Mouse (Mus musculus): ENCODE measurements around the gene Olfr1215. TPM values are rescaled to one million over a fixed set of nuclear protein-coding genes. Genes with fewer than 3 reads are reported as not detected.

The Olfr1215 gene
- total and polyA plus RNA-seq, 3 experiments: not detected

GRCm38 (mm10) chr2:88980181-88980580 is 26.6 kb downstream of the Olfr1215 start, which contains the start of gene Gm13762:
TSS of gene Gm13762 (minus strand) at chr2:88980281.
- no peak within 1 kb of the TSS for H3K4me3 ChIP-seq (ENCODE audit: control insufficient read depth in 1 of 2, insufficient read depth in 1 of 2, low read depth in 2 of 2, low read length in 2 of 2)
- no peaks in the 10 kb centered on the region for H3K9me3 ChIP-seq (replicated peaks; ENCODE audit: insufficient read depth, low read length)
- no peak within 1 kb of the TSS for H3K9ac ChIP-seq (ENCODE audit: control insufficient read depth, low read depth, low read length, poor library complexity, severe bottlenecking)
- TF ChIP-seq TBP (IDR thresholded peaks at IDR 0.05; ENCODE audit: low read depth, low read length) (no peak), MAZ (IDR thresholded peaks at IDR 0.05; ENCODE audit: low read depth, low read length) (no peak), GATA1 (IDR thresholded peaks at IDR 0.05; ENCODE audit: low read depth, low read length) (no peak), NRF1 (IDR thresholded peaks at IDR 0.05; ENCODE audit: insufficient read depth, low read depth, low read length, poor library complexity, severe bottlenecking) (no peak), MEF2A (IDR thresholded peaks at IDR 0.05; ENCODE audit: extremely low read depth, insufficient replicate concordance, low read depth, low read length, poor library complexity, severe bottlenecking) (no peak), NELFE (IDR thresholded peaks at IDR 0.05; ENCODE audit: low read depth, low read length) (no peak), ETS1 (IDR thresholded peaks at IDR 0.05; ENCODE audit: low read depth, low read length) (no peak), TAL1 (IDR thresholded peaks at IDR 0.05; ENCODE audit: low read length) (no peak), CHD1 (IDR thresholded peaks at IDR 0.05; ENCODE audit: low read depth, low read length) (no peak), SMC3 (IDR thresholded peaks at IDR 0.05; ENCODE audit: low read depth, low read length) (no peak), MAX (IDR thresholded peaks at IDR 0.05; ENCODE audit: low read length) (no peak), POLR2AphosphoS2 (IDR thresholded peaks at IDR 0.05; ENCODE audit: low read length) (no peak), MYB (IDR thresholded peaks at IDR 0.05; ENCODE audit: low read depth, low read length) (no peak), USF2 (IDR thresholded peaks at IDR 0.05; ENCODE audit: borderline replicate concordance in 1 of 2, insufficient read depth in 1 of 2, low read depth in 1 of 2, low read length in 2 of 2) (no peak), CHD2 (IDR thresholded peaks at IDR 0.05; ENCODE audit: low read length) (no peak)
- H3K36me3 ChIP-seq (ENCODE audit: control insufficient read depth in 1 of 2, insufficient read depth in 2 of 2, low read length in 2 of 2): no peaks in the 10 kb centered on the region
- H3K27me3 ChIP-seq (ENCODE audit: control insufficient read depth in 1 of 2, insufficient read depth in 2 of 2, low read length in 2 of 2): no peaks in the 10 kb centered on the region
- no peak within 1 kb of the TSS for H3K27ac ChIP-seq (ENCODE audit: control insufficient read depth, low read depth, low read length)
- DNase-seq (ENCODE audit: low read depth, low spot score): no peak
- H3K79me2 ChIP-seq (ENCODE audit: control insufficient read depth, insufficient read depth, low read length, poor library complexity): no peaks in the 10 kb centered on the region
- no peaks in the 10 kb centered on the region for H3K4me1 ChIP-seq (ENCODE audit: control insufficient read depth in 1 of 2, insufficient read depth in 2 of 2, low read length in 2 of 2)

- Histone ChIP-seq H3K9ac (ENCODE audit: control insufficient read depth, low read depth, low read length, poor library complexity, severe bottlenecking) (no peak within 1 kb of the TSS), H3K36me3 (ENCODE audit: control insufficient read depth in 1 of 2, insufficient read depth in 2 of 2, low read length in 2 of 2) (no peaks in the 10 kb centered on the region), H3K4me3 (ENCODE audit: control insufficient read depth in 1 of 2, insufficient read depth in 1 of 2, low read depth in 2 of 2, low read length in 2 of 2) (no peak within 1 kb of the TSS), H3K27me3 (ENCODE audit: control insufficient read depth in 1 of 2, insufficient read depth in 2 of 2, low read length in 2 of 2) (no peaks in the 10 kb centered on the region), H3K4me1 (ENCODE audit: control insufficient read depth in 1 of 2, insufficient read depth in 2 of 2, low read length in 2 of 2) (no peaks in the 10 kb centered on the region), H3K9me3 (replicated peaks; ENCODE audit: insufficient read depth, low read length) (no peaks in the 10 kb centered on the region), H3K27ac (ENCODE audit: control insufficient read depth, low read depth, low read length) (no peak within 1 kb of the TSS), H3K79me2 (ENCODE audit: control insufficient read depth, insufficient read depth, low read length, poor library complexity) (no peaks in the 10 kb centered on the region)
- DNase-seq (ENCODE audit: low read depth, low spot score): no peak
- TF ChIP-seq MXI1 (IDR thresholded peaks at IDR 0.05; ENCODE audit: low read depth, low read length) (no peak), ETS1 (IDR thresholded peaks at IDR 0.05; ENCODE audit: low read depth, low read length) (no peak), HCFC1 (IDR thresholded peaks at IDR 0.05; ENCODE audit: low read depth, low read length) (no peak), MYB (IDR thresholded peaks at IDR 0.05; ENCODE audit: low read depth, low read length) (no peak), MAFK (IDR thresholded peaks at IDR 0.05; ENCODE audit: borderline replicate concordance, low read depth, low read length) (no peak), ZNF384 (IDR thresholded peaks at IDR 0.05; ENCODE audit: low read depth, low read length) (no peak), NRF1 (IDR thresholded peaks at IDR 0.05; ENCODE audit: insufficient read depth, low read depth, low read length, poor library complexity, severe bottlenecking) (no peak)
Measured at GRCm38 (mm10) chr2:88953669-88954068, 53.1 kb downstream of the Olfr1215 start, which contains the start of gene Olfr1212. TSS of gene Olfr1212 (plus strand) at chr2:88953969.

Other genes with a start within 250 kb of the Olfr1215 start
- not detected in 2 replicates for gene Olfr1199, start 246.5 kb downstream of the Olfr1215 start, total RNA-seq (2012; rRNA removed)
- not detected for gene Olfr1199, start 246.5 kb downstream of the Olfr1215 start, polyA plus RNA-seq (2012; ENCODE audit: insufficient read depth in 1 of 2, insufficient read length in 2 of 2, low read depth in 1 of 2, low replicate concordance in 2 of 2, missing spikeins in 1 of 2)
- not detected in 2 replicates for gene Olfr1200, start 236.5 kb downstream of the Olfr1215 start, total RNA-seq (2012; rRNA removed)
- gene Olfr1200, start 236.5 kb downstream of the Olfr1215 start, polyA plus RNA-seq (2012; ENCODE audit: insufficient read depth in 1 of 2, insufficient read length in 2 of 2, low read depth in 1 of 2, low replicate concordance in 2 of 2, missing spikeins in 1 of 2): not detected
- gene Olfr1201, start 213.9 kb downstream of the Olfr1215 start, total RNA-seq (2012; rRNA removed): not detected in 2 replicates
- not detected for gene Olfr1201, start 213.9 kb downstream of the Olfr1215 start, polyA plus RNA-seq (2012; ENCODE audit: insufficient read depth in 1 of 2, insufficient read length in 2 of 2, low read depth in 1 of 2, low replicate concordance in 2 of 2, missing spikeins in 1 of 2)
- gene Olfr1202, start 192.5 kb downstream of the Olfr1215 start, total RNA-seq (2012; rRNA removed): not detected in 2 replicates
- gene Olfr1202, start 192.5 kb downstream of the Olfr1215 start, polyA plus RNA-seq (2012; ENCODE audit: insufficient read depth in 1 of 2, insufficient read length in 2 of 2, low read depth in 1 of 2, low replicate concordance in 2 of 2, missing spikeins in 1 of 2): not detected
- gene Olfr1205, start 177.2 kb downstream of the Olfr1215 start, total RNA-seq (2012; rRNA removed): not detected in 2 replicates
- not detected for gene Olfr1205, start 177.2 kb downstream of the Olfr1215 start, polyA plus RNA-seq (2012; ENCODE audit: insufficient read depth in 1 of 2, insufficient read length in 2 of 2, low read depth in 1 of 2, low replicate concordance in 2 of 2, missing spikeins in 1 of 2)
- gene Olfr1204, start 157.7 kb downstream of the Olfr1215 start, total RNA-seq (2012; rRNA removed): not detected in 2 replicates
- gene Olfr1204, start 157.7 kb downstream of the Olfr1215 start, polyA plus RNA-seq (2012; ENCODE audit: insufficient read depth in 1 of 2, insufficient read length in 2 of 2, low read depth in 1 of 2, low replicate concordance in 2 of 2, missing spikeins in 1 of 2): not detected
- not detected in 2 replicates for gene Olfr1206, start 143.7 kb downstream of the Olfr1215 start, total RNA-seq (2012; rRNA removed)
- gene Olfr1206, start 143.7 kb downstream of the Olfr1215 start, polyA plus RNA-seq (2012; ENCODE audit: insufficient read depth in 1 of 2, insufficient read length in 2 of 2, low read depth in 1 of 2, low replicate concordance in 2 of 2, missing spikeins in 1 of 2): not detected
- gene Olfr1208, start 104.7 kb downstream of the Olfr1215 start, total RNA-seq (2012; rRNA removed): not detected in 2 replicates
- gene Olfr1208, start 104.7 kb downstream of the Olfr1215 start, polyA plus RNA-seq (2012; ENCODE audit: insufficient read depth in 1 of 2, insufficient read length in 2 of 2, low read depth in 1 of 2, low replicate concordance in 2 of 2, missing spikeins in 1 of 2): not detected
- gene Olfr1209, start 91.8 kb downstream of the Olfr1215 start, total RNA-seq (2012; rRNA removed): not detected in 2 replicates
- gene Olfr1209, start 91.8 kb downstream of the Olfr1215 start, polyA plus RNA-seq (2012; ENCODE audit: insufficient read depth in 1 of 2, insufficient read length in 2 of 2, low read depth in 1 of 2, low replicate concordance in 2 of 2, missing spikeins in 1 of 2): not detected
- not detected in 2 replicates for gene Olfr1211, start 68.9 kb downstream of the Olfr1215 start, total RNA-seq (2012; rRNA removed)
- not detected for gene Olfr1211, start 68.9 kb downstream of the Olfr1215 start, polyA plus RNA-seq (2012; ENCODE audit: insufficient read depth in 1 of 2, insufficient read length in 2 of 2, low read depth in 1 of 2, low replicate concordance in 2 of 2, missing spikeins in 1 of 2)
- not detected in 2 replicates for gene Olfr1212, start 53.0 kb downstream of the Olfr1215 start, total RNA-seq (2012; rRNA removed)
- gene Olfr1212, start 53.0 kb downstream of the Olfr1215 start, polyA plus RNA-seq (2012; ENCODE audit: insufficient read depth in 1 of 2, insufficient read length in 2 of 2, low read depth in 1 of 2, low replicate concordance in 2 of 2, missing spikeins in 1 of 2): not detected
- gene Gm13762, start 26.7 kb downstream of the Olfr1215 start, total RNA-seq (2012; rRNA removed): not detected in 2 replicates
- not detected for gene Gm13762, start 26.7 kb downstream of the Olfr1215 start, polyA plus RNA-seq (2012; ENCODE audit: insufficient read depth in 1 of 2, insufficient read length in 2 of 2, low read depth in 1 of 2, low replicate concordance in 2 of 2, missing spikeins in 1 of 2)
- not detected in 2 replicates for gene Olfr1214, start 14.3 kb downstream of the Olfr1215 start, total RNA-seq (2012; rRNA removed)
- gene Olfr1214, start 14.3 kb downstream of the Olfr1215 start, polyA plus RNA-seq (2012; ENCODE audit: insufficient read depth in 1 of 2, insufficient read length in 2 of 2, low read depth in 1 of 2, low replicate concordance in 2 of 2, missing spikeins in 1 of 2): not detected
- not detected in 2 replicates for gene Olfr1216, start 11.4 kb upstream of the Olfr1215 start, total RNA-seq (2012; rRNA removed)
- gene Olfr1216, start 11.4 kb upstream of the Olfr1215 start, polyA plus RNA-seq (2012; ENCODE audit: insufficient read depth in 1 of 2, insufficient read length in 2 of 2, low read depth in 1 of 2, low replicate concordance in 2 of 2, missing spikeins in 1 of 2): not detected
- not detected in 2 replicates for gene Olfr1217, start 25.1 kb upstream of the Olfr1215 start, total RNA-seq (2012; rRNA removed)
- gene Olfr1217, start 25.1 kb upstream of the Olfr1215 start, polyA plus RNA-seq (2012; ENCODE audit: insufficient read depth in 1 of 2, insufficient read length in 2 of 2, low read depth in 1 of 2, low replicate concordance in 2 of 2, missing spikeins in 1 of 2): under 1 TPM in 1 of 2 experiments, not detected in 1; 0.03 TPM
- not detected in 2 replicates for gene Olfr1218, start 54.2 kb upstream of the Olfr1215 start, total RNA-seq (2012; rRNA removed)
- gene Olfr1218, start 54.2 kb upstream of the Olfr1215 start, polyA plus RNA-seq (2012; ENCODE audit: insufficient read depth in 1 of 2, insufficient read length in 2 of 2, low read depth in 1 of 2, low replicate concordance in 2 of 2, missing spikeins in 1 of 2): not detected
- not detected in 2 replicates for gene Olfr1219, start 76.5 kb upstream of the Olfr1215 start, total RNA-seq (2012; rRNA removed)
- not detected for gene Olfr1219, start 76.5 kb upstream of the Olfr1215 start, polyA plus RNA-seq (2012; ENCODE audit: insufficient read depth in 1 of 2, insufficient read length in 2 of 2, low read depth in 1 of 2, low replicate concordance in 2 of 2, missing spikeins in 1 of 2)
- not detected in 2 replicates for gene Olfr1220, start 99.9 kb upstream of the Olfr1215 start, total RNA-seq (2012; rRNA removed)
- gene Olfr1220, start 99.9 kb upstream of the Olfr1215 start, polyA plus RNA-seq (2012; ENCODE audit: insufficient read depth in 1 of 2, insufficient read length in 2 of 2, low read depth in 1 of 2, low replicate concordance in 2 of 2, missing spikeins in 1 of 2): not detected
- not detected in 2 replicates for gene Olfr1221, start 110.3 kb upstream of the Olfr1215 start, total RNA-seq (2012; rRNA removed)
- gene Olfr1221, start 110.3 kb upstream of the Olfr1215 start, polyA plus RNA-seq (2012; ENCODE audit: insufficient read depth in 1 of 2, insufficient read length in 2 of 2, low read depth in 1 of 2, low replicate concordance in 2 of 2, missing spikeins in 1 of 2): not detected
- gene Olfr1222, start 126.1 kb upstream of the Olfr1215 start, total RNA-seq (2012; rRNA removed): not detected in 2 replicates
- not detected for gene Olfr1222, start 126.1 kb upstream of the Olfr1215 start, polyA plus RNA-seq (2012; ENCODE audit: insufficient read depth in 1 of 2, insufficient read length in 2 of 2, low read depth in 1 of 2, low replicate concordance in 2 of 2, missing spikeins in 1 of 2)
- not detected in 2 replicates for gene Olfr1223, start 144.6 kb upstream of the Olfr1215 start, total RNA-seq (2012; rRNA removed)
- gene Olfr1223, start 144.6 kb upstream of the Olfr1215 start, polyA plus RNA-seq (2012; ENCODE audit: insufficient read depth in 1 of 2, insufficient read length in 2 of 2, low read depth in 1 of 2, low replicate concordance in 2 of 2, missing spikeins in 1 of 2): not detected
- gene Olfr1224-ps1, start 157.1 kb upstream of the Olfr1215 start, total RNA-seq (2012; rRNA removed): not detected in 2 replicates
- gene Olfr1224-ps1, start 157.1 kb upstream of the Olfr1215 start, polyA plus RNA-seq (2012; ENCODE audit: insufficient read depth in 1 of 2, insufficient read length in 2 of 2, low read depth in 1 of 2, low replicate concordance in 2 of 2, missing spikeins in 1 of 2): not detected
- not detected in 2 replicates for gene Olfr1225, start 167.7 kb upstream of the Olfr1215 start, total RNA-seq (2012; rRNA removed)
- gene Olfr1225, start 167.7 kb upstream of the Olfr1215 start, polyA plus RNA-seq (2012; ENCODE audit: insufficient read depth in 1 of 2, insufficient read length in 2 of 2, low read depth in 1 of 2, low replicate concordance in 2 of 2, missing spikeins in 1 of 2): not detected
- gene Olfr1226, start 193.1 kb upstream of the Olfr1215 start, total RNA-seq (2012; rRNA removed): not detected in 2 replicates
- not detected for gene Olfr1226, start 193.1 kb upstream of the Olfr1215 start, polyA plus RNA-seq (2012; ENCODE audit: insufficient read depth in 1 of 2, insufficient read length in 2 of 2, low read depth in 1 of 2, low replicate concordance in 2 of 2, missing spikeins in 1 of 2)
- not detected in 2 replicates for gene Olfr1228, start 247.1 kb upstream of the Olfr1215 start, total RNA-seq (2012; rRNA removed)
- gene Olfr1228, start 247.1 kb upstream of the Olfr1215 start, polyA plus RNA-seq (2012; ENCODE audit: insufficient read depth in 1 of 2, insufficient read length in 2 of 2, low read depth in 1 of 2, low replicate concordance in 2 of 2, missing spikeins in 1 of 2): not detected